Mouse (Mus musculus): Measurements from ENCODE around the gene Hoxb2.

- TF ChIP-seq EP300 (optimal IDR thresholded peaks at IDR 0.05) (no peak), CTCF (IDR thresholded peaks at IDR 0.05; ENCODE audit: low read depth) (no peak)
Observed at GRCm38 (mm10) chr11:96336597-96336996, 13.7 kb upstream of the Hoxb2 start.

All from stomach, postnatal 0 days (tissue).